Mouse (Mus musculus) embryonic facial prominence, embryonic 10.5 days (tissue): ENCODE results near the gene Ppfibp1. TPM values are rescaled to one million over a fixed set of nuclear protein-coding genes. Genes with fewer than 3 reads are reported as not detected.
"Not testable (repeated sequence)": the region's sequence is repeated elsewhere in the genome, so short reads cannot be mapped to it uniquely, and the experiment has no call there.

Experiments
- DNase-seq: peaks from one replicate; pipeline ENCODE4 v3.0.0-alpha.2; 2017; ENCODE audit warnings: low spot score
- H3K27ac ChIP-seq: fragments of 300-500 bp; sonication (generic); replicated peaks from 2 replicates; pipeline ENCODE4 v1.5.1; 2016; ENCODE audit warnings: mild to moderate bottlenecking
- H3K27me3 ChIP-seq: fragments of 300-500 bp; sonication (generic); replicated peaks from 2 replicates; pipeline ENCODE4 v1.6.1; 2016; ENCODE audit warnings: low read depth, mild to moderate bottlenecking; ENCODE audit not compliant: poor library complexity, severe bottlenecking
- H3K36me3 ChIP-seq: fragments of 300-500 bp; sonication (generic); replicated peaks from 2 replicates; pipeline ENCODE4 v1.6.1; 2016; ENCODE audit warnings: mild to moderate bottlenecking, moderate library complexity
- H3K4me1 ChIP-seq: fragments of 300-500 bp; sonication (generic); 2 replicates; pipeline ENCODE4 v1.6.1; 2016
- H3K4me3 ChIP-seq: fragments of 300-500 bp; sonication (generic); 2 replicates; pipeline ENCODE4 v1.5.1; 2016; ENCODE audit warnings: mild to moderate bottlenecking, moderate library complexity
- H3K9me3 ChIP-seq: fragments of 300-500 bp; sonication (generic); 2 replicates; pipeline ENCODE4 v1.6.1; 2016; ENCODE audit warnings: mild to moderate bottlenecking
- WGBS: fragments of 180-500 bp; shearing (Covaris S2); methylation state at CpG from one replicate; pipeline ENCODE4 v1.1.7; 2016; 5-methylcytosine and 5-hydroxymethylcytosine counted together
- polyA plus RNA-seq: library from polyadenylated mRNA; unstranded; fragments of >200 nt; fragmentation: Nextera tagmentation; extraction: Ambion mirVana; gene quantifications from 2 replicates; pipeline ENCODE4 v1.2.1, GENCODE M21; 2016

Ppfibp1 gene
- polyA plus RNA-seq, 1 experiment from 2014 or later: 38.1 TPM

GRCm38 (mm10) chr6:146863154-146863553 is 25.1 kb upstream of the Ppfibp1 start:
- Histone ChIP-seq H3K9me3 (no peaks in the 10 kb centered on the region), H3K27me3 (no peaks in the 10 kb centered on the region), H3K4me3 (no peak overlapping the region), H3K27ac (no peak overlapping the region), H3K4me1 (no peaks in the 10 kb centered on the region), H3K36me3 (no peaks in the 10 kb centered on the region)
- DNase-seq: no peak
- 89% methylated on average over 2 of the region's 2 CpGs for WGBS

DNA sequence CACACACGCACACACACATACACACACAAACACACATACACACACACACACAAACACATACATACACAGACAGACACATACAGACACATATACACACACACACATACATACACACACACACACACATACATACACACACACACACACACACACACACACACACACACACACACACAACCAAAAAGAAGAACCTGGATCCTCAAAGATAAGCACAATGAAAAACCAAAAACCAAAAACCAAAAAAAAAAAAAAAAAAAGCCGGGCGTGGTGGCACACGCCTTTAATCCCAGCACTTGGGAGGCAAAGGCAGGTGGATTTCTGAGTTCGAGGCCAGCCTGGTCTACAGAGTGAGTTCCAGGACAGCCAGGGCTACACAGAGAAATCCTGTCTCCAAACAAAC is 23.9 kb upstream of the Ppfibp1 start:
- H3K27me3 ChIP-seq, H3K4me3 ChIP-seq, H3K36me3 ChIP-seq, DNase-seq, H3K4me1 ChIP-seq, H3K27ac ChIP-seq, H3K9me3 ChIP-seq: not testable (repeated sequence)
- 92% methylated on average over 5 of the region's 5 CpGs for WGBS

- DNase-seq: no peak
- WGBS: 81% methylated on average over 4 of the region's 4 CpGs
- no peak overlapping the region for H3K27ac ChIP-seq
Measured at GRCm38 (mm10) chr6:146865701-146866100, 22.6 kb upstream of the Ppfibp1 start.

GRCm38 (mm10) chr6:146871975-146872374 is 16.3 kb upstream of the Ppfibp1 start:
- 0 out of 2 replicates have a peak, but pooled peaks cover 1% of the 10 kb centered on the region for H3K36me3 ChIP-seq
- DNase-seq: no peak
- 91% methylated on average over 4 of the region's 4 CpGs for WGBS

More at GRCm38 (mm10) chr6:146865701-146866100, 22.6 kb upstream of the Ppfibp1 start:
- no peaks in the 10 kb centered on the region for H3K36me3 ChIP-seq
- H3K4me1 ChIP-seq: no peaks in the 10 kb centered on the region
- H3K27me3 ChIP-seq: no peaks in the 10 kb centered on the region
- H3K4me3 ChIP-seq: no peak overlapping the region
- no peaks in the 10 kb centered on the region for H3K9me3 ChIP-seq

GRCm38 (mm10) chr6:146874415-146874814 is 13.9 kb upstream of the Ppfibp1 start:
- H3K27ac ChIP-seq: no peak overlapping the region; the same call in 1 of the 2 replicates
- WGBS: 87% methylated on average over 6 of the region's 6 CpGs
- peaks cover 11% of the 10 kb centered on the region for H3K9me3 ChIP-seq
- H3K27me3 ChIP-seq: no peaks in the 10 kb centered on the region
- no peak for DNase-seq
- 0 out of 2 replicates have a peak, but pooled peaks cover 3% of the 10 kb centered on the region for H3K36me3 ChIP-seq
- no peak overlapping the region for H3K4me3 ChIP-seq
- peaks cover 7% of the 10 kb centered on the region; the same call in 1 of the 2 replicates for H3K4me1 ChIP-seq

More at GRCm38 (mm10) chr6:146871975-146872374, 16.3 kb upstream of the Ppfibp1 start:
- no peak overlapping the region for H3K4me3 ChIP-seq
- no peaks in the 10 kb centered on the region for H3K4me1 ChIP-seq
- H3K27me3 ChIP-seq: no peaks in the 10 kb centered on the region
- H3K9me3 ChIP-seq: peaks cover 4% of the 10 kb centered on the region
- no peak overlapping the region for H3K27ac ChIP-seq

- DNase-seq: no peak
- Histone ChIP-seq H3K9me3 (peaks cover 11% of the 10 kb centered on the region), H3K4me3 (no peak overlapping the region), H3K4me1 (peaks cover 17% of the 10 kb centered on the region; the same call in 1 of the 2 replicates), H3K27ac (no peak overlapping the region), H3K27me3 (no peaks in the 10 kb centered on the region), H3K36me3 (0 out of 2 replicates have a peak, but pooled peaks cover 3% of the 10 kb centered on the region)
- WGBS: 86% methylated on average over 2 of the region's 2 CpGs
Measured at GRCm38 (mm10) chr6:146876820-146877219, 11.5 kb upstream of the Ppfibp1 start.

DNA sequence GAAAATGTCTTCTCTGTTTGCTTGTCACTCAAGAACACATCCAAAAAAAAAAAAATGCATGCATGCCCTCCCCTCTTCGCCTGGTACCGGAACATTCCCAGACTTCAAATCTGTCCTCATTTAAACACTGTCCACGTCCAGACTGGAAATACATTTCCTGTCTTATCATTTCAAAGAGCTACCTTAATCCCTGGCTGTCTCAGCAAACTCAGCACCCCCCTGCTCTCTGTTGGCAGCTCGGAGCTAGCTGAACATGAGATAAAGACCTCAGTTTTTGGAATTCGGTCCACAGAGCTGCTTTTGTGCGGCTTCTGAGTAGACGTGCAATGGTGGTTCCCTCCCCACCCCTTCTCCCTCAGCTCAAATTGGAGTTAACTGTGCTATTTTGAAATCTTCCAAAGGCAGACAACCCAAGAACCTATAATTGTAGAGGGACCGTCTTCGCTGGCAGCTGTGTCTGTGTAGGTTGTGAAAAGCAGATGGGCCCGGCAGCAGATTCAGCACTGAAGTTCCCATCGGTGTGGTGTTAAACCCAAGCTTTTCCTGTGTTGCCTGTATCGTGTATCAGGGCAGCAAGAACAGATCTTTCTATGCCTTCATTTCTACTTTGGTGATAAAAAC is 10.8 kb upstream of the Ppfibp1 start:
- no peak for DNase-seq
- H3K36me3 ChIP-seq: 0 out of 2 replicates have a peak, but pooled peaks cover 3% of the 10 kb centered on the region
- H3K27me3 ChIP-seq: no peaks in the 10 kb centered on the region
- no peak overlapping the region for H3K4me3 ChIP-seq
- H3K27ac ChIP-seq: no peak overlapping the region
- H3K9me3 ChIP-seq: peaks cover 11% of the 10 kb centered on the region
- WGBS: 91% methylated on average over 12 of the region's 12 CpGs
- H3K4me1 ChIP-seq: peaks cover 19% of the 10 kb centered on the region; the same call in 1 of the 2 replicates

DNA sequence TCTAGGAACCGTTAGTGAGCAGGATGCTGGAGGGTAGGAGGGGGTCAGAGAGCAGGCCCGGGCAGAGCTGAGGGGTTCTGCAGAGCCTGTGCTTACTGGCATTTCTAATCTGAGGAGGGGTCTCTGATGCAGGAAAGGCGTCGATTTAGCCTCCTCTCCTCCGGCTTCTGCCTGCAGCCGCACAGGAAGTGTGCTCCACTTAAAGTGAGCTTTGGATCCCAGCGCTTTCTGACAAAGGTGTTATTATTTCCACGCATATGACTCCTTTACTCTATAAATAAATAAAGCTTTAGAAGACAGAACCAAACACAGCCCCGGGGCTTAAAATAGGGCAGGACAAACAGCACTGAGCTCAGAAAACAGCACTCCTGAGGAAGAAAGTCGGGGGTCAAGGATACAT is 9.4 kb upstream of the Ppfibp1 start:
- Histone ChIP-seq H3K27ac (no peak overlapping the region), H3K4me3 (no peak overlapping the region), H3K9me3 (peaks cover 11% of the 10 kb centered on the region), H3K4me1 (peaks cover 19% of the 10 kb centered on the region; the same call in 1 of the 2 replicates), H3K36me3 (0 out of 2 replicates have a peak, but pooled peaks cover 3% of the 10 kb centered on the region), H3K27me3 (no peaks in the 10 kb centered on the region)
- no peak for DNase-seq
- 17% methylated on average over 10 of the region's 10 CpGs for WGBS

DNA sequence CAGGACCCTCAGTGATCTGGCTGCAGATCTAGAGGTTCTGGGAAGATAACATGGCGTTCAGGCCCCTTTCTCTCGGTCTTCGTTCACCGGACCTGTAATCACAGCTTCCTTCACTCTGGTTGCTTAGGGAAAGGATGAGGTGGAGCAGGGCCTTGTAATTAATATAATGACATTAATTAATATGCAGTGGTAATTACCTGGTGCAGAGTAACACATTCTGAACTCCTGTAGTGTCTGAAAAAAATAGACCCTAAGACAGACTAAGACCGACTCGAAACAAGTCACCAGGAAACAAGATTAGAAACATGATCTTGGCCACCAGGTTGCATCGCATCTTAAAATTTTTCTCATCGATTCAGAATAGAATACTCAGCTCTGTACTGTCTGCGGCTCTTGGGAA is 8.4 kb upstream of the Ppfibp1 start:
- Histone ChIP-seq H3K9me3 (peaks cover 11% of the 10 kb centered on the region), H3K27ac (no peak overlapping the region), H3K4me1 (peaks cover 25% of the 10 kb centered on the region), H3K27me3 (no peaks in the 10 kb centered on the region), H3K36me3 (0 out of 2 replicates have a peak, but pooled peaks cover 3% of the 10 kb centered on the region), H3K4me3 (no peak overlapping the region)
- WGBS: 86% methylated on average over 9 of the region's 9 CpGs
- DNase-seq: no peak

- no peak for DNase-seq
- Histone ChIP-seq H3K36me3 (0 out of 2 replicates have a peak, but pooled peaks cover 3% of the 10 kb centered on the region), H3K27me3 (no peaks in the 10 kb centered on the region), H3K4me3 (no peak overlapping the region), H3K4me1 (peaks cover 29% of the 10 kb centered on the region), H3K27ac (no peak overlapping the region), H3K9me3 (peaks cover 11% of the 10 kb centered on the region)
- 78% methylated on average over 4 of the region's 4 CpGs for WGBS
Measured at GRCm38 (mm10) chr6:146880296-146880695, 8.0 kb upstream of the Ppfibp1 start.

DNA sequence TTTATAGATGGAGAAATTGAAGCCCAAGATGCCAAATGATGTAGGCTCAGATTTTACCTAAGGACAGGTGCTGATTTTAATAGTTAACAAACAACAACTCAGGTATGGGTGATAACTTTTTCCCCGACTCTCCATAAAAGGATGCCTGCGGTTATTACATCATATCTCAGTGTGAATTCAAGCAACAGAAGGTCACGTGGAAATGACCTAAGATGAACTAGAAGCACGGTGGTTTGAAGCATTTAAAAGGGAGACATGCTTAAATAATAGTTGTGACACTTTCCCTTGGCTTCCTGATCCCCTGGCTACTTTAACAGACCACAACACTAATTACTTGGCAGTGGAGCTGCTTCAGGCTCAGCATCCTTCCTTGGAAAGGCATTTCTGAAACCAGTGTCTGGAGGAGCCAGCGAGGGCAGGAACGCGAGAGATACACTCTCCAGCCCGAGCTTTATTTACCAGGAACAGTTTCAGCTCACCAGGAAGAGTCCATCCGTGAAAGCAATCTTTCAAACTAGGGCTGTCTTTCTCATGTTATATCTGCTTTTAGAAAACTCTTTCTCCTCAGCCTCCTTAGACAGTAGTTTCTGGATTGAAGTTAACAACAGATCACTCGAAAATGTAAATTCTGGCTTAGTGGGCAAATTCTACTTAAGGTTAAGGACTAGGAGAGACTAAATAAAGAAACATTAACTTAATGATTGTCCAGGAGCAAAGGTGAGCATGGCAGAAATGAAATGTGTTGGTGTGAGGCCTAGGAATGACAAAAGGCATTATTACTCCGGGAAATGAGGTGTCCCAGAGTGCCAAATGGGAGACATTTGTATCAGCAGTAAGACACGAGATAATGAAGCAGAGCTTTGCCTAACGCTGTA is 6.2 kb upstream of the Ppfibp1 start:
- WGBS: 70% methylated on average over 13 of the region's 13 CpGs
- DNase-seq: no peak
- 0 out of 2 replicates have a peak, but pooled peaks cover under 1% of the 10 kb centered on the region for H3K36me3 ChIP-seq
- no peak overlapping the region; the same call in 1 of the 2 replicates for H3K27ac ChIP-seq
- peaks cover 5% of the 10 kb centered on the region for H3K9me3 ChIP-seq
- peaks cover 47% of the 10 kb centered on the region for H3K4me1 ChIP-seq
- H3K27me3 ChIP-seq: no peaks in the 10 kb centered on the region
- H3K4me3 ChIP-seq: no peak overlapping the region

GRCm38 (mm10) chr6:146883426-146883825 is 4.9 kb upstream of the Ppfibp1 start:
- no peak for DNase-seq
- H3K27ac ChIP-seq: no peak overlapping the region
- peaks cover 56% of the 10 kb centered on the region for H3K4me1 ChIP-seq
- 64% methylated on average over 2 of the region's 2 CpGs for WGBS
- no peaks in the 10 kb centered on the region for H3K27me3 ChIP-seq
- H3K4me3 ChIP-seq: no peak overlapping the region
- H3K9me3 ChIP-seq: no peaks in the 10 kb centered on the region
- no peaks in the 10 kb centered on the region for H3K36me3 ChIP-seq
